Mouse (Mus musculus) liver, embryonic 12.5 days (tissue): ENCODE data around the gene Zbtb37. TPM values are rescaled to one million over a fixed set of nuclear protein-coding genes. Genes with fewer than 3 reads are reported as not detected.
"Not testable (repeated sequence)": the region's sequence is repeated elsewhere in the genome, so short reads cannot be mapped to it uniquely, and the experiment has no call there.

Source experiments
- ATAC-seq: fragments of 200-750 bp; cut with Nextera tagmentation; 2 replicates; pipeline ENCODE4 v1.8.0; 2017; ENCODE audit warnings: moderate number of reproducible peaks, mild to moderate bottlenecking, moderate library complexity
- H3K27ac ChIP-seq: fragments of 300-500 bp; sonication (generic); 2 replicates; pipeline ENCODE4 v1.5.1; 2016; ENCODE audit warnings: mild to moderate bottlenecking
- H3K27me3 ChIP-seq: fragments of 300-500 bp; sonication (generic); replicated peaks from 2 replicates; pipeline ENCODE4 v1.6.1; 2016; ENCODE audit warnings: mild to moderate bottlenecking, moderate library complexity
- H3K36me3 ChIP-seq: fragments of 300-500 bp; sonication (generic); 2 replicates; pipeline ENCODE4 v1.6.1; 2016; ENCODE audit warnings: mild to moderate bottlenecking, moderate library complexity
- H3K4me1 ChIP-seq: fragments of 300-500 bp; sonication (generic); 2 replicates; pipeline ENCODE4 v1.6.1; 2016
- H3K4me2 ChIP-seq: fragments of 300-500 bp; sonication (generic); 2 replicates; pipeline ENCODE4 v1.6.1; 2016; ENCODE audit warnings: mild to moderate bottlenecking, moderate library complexity
- H3K4me3 ChIP-seq: fragments of 300-500 bp; sonication (generic); 2 replicates; pipeline ENCODE4 v1.5.1; 2016; ENCODE audit warnings: mild to moderate bottlenecking, moderate library complexity
- H3K9ac ChIP-seq: fragments of 300-500 bp; sonication (generic); 2 replicates; pipeline ENCODE4 v1.6.1; 2016; ENCODE audit warnings: mild to moderate bottlenecking, moderate library complexity
- H3K9me3 ChIP-seq: fragments of 300-500 bp; sonication (generic); replicated peaks from 2 replicates; pipeline ENCODE4 v1.6.1; 2016; ENCODE audit warnings: mild to moderate bottlenecking, moderate library complexity
- WGBS: fragments of 180-500 bp; shearing (Covaris S2); methylation state at CpG from one replicate; pipeline ENCODE4 v1.1.7; 2016; ENCODE audit not compliant: insufficient replicate concordance; 5-methylcytosine and 5-hydroxymethylcytosine counted together
- polyA plus RNA-seq: library from polyadenylated mRNA; unstranded; fragments of >200 nt; fragmentation: Nextera tagmentation; extraction: Ambion mirVana; gene quantifications from 2 replicates; pipeline ENCODE4 v1.2.1, GENCODE M21; 2016

Gene Zbtb37
- polyA plus RNA-seq, 1 experiment from 2014 or later = 3.1 TPM

DNA sequence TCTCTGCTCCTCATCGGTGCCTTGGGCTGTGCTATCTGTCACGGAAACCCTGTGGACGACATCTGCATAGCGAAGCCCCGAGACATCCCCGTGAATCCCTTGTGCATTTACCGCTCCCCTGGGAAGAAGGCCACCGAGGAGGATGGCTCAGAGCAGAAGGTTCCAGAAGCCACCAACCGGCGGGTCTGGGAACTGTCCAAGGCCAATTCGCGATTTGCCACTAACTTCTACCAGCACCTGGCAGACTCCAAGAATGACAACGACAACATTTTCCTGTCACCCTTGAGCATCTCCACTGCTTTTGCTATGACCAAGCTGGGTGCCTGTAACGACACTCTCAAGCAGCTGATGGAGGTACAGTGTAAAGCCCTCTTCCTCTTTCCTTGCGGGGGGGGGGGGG, 45.3 kb downstream of the Zbtb37 start:
- no peaks in the 10 kb centered on the region for H3K9me3 ChIP-seq
- no peak for ATAC-seq
- peaks cover 3% of the 10 kb centered on the region; the same call in 1 of the 2 replicates for H3K36me3 ChIP-seq
- no peak overlapping the region for H3K4me3 ChIP-seq
- H3K27me3 ChIP-seq = no peaks in the 10 kb centered on the region
- peak overlapping the region; percentile 24 for H3K4me2 ChIP-seq
- 0 out of 2 replicates have a peak, but pooled peaks cover 7% of the 10 kb centered on the region for H3K4me1 ChIP-seq
- H3K9ac ChIP-seq = no peak overlapping the region
- H3K27ac ChIP-seq = no peak overlapping the region
- 73% methylated on average over 15 of the region's 15 CpGs for WGBS

DNA sequence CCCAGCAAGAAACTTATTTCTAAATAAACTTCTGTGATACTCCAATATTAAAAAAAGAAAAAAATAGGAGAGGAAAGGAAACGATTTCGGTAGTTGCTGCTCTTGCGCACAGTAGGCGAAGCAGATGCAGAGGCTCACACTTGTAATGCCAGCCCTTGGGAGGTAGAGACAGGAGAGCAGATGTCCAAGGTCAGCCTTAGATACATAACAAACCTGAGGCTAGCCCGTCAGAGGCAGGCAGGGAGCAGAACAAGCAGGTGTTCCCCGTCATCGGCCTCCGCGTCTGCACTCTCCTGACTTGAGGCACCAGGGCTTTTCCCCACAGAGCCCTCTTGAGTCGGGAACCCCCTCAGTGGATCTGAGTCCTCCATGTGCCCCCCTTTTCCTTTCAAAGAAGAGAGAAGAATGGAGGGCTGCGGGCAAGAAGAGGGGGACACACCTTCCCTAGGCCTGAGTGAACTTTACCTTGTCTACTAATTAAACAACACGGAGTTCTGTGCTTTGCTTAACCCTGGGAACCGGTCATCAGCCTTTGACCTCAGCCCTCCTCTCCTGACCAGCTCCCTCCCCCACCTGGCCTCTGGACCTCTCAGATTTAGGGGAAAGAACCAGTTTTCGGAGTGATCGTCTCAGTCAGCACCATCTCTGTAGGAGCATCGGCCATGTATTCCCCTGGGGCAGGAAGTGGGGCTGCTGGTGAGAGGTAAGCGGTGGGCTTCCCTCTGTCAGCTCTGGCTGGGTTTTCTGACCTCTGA, 47.6 kb downstream of the Zbtb37 start:
- Histone ChIP-seq H3K36me3 (no peaks in the 10 kb centered on the region), H3K4me2 (peak overlapping the region; percentile 24; the same call in 1 of the 2 replicates), H3K9me3 (no peaks in the 10 kb centered on the region), H3K27ac (peak overlapping the region; percentile 49; the same call in 1 of the 2 replicates), H3K4me3 (peak overlapping the region; percentile 29), H3K9ac (no peak overlapping the region), H3K27me3 (no peaks in the 10 kb centered on the region), H3K4me1 (0 out of 2 replicates have a peak, but pooled peaks cover 7% of the 10 kb centered on the region)
- ATAC-seq = peak; percentile 49
- 69% methylated on average over 17 of the region's 17 CpGs for WGBS

DNA sequence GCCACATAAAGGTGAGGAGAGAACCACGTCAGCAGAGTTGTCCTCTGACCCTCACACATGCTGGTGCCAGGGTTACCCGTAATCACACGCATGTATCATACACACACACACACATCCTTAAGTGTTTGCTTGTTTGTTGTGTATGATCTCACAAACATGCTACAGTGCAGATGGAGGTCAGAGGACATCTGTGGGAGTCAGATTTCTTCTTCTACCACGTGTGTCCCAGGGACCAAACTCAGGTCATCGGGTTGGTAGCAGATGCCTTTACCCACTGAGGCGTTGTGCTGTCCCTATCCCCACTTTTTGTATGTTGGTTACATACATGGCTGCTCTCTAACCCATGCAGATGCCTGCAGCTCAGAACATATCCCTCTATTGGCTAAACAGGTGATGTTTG, 49.2 kb downstream of the Zbtb37 start:
- Histone ChIP-seq H3K9me3 (no peaks in the 10 kb centered on the region), H3K36me3 (no peaks in the 10 kb centered on the region), H3K4me2 (no peak overlapping the region), H3K27ac (no peak overlapping the region), H3K27me3 (no peaks in the 10 kb centered on the region), H3K9ac (no peak overlapping the region), H3K4me3 (no peak overlapping the region), H3K4me1 (0 out of 2 replicates have a peak, but pooled peaks cover 7% of the 10 kb centered on the region)
- no peak for ATAC-seq
- 71% methylated on average over 6 of the region's 6 CpGs for WGBS

DNA sequence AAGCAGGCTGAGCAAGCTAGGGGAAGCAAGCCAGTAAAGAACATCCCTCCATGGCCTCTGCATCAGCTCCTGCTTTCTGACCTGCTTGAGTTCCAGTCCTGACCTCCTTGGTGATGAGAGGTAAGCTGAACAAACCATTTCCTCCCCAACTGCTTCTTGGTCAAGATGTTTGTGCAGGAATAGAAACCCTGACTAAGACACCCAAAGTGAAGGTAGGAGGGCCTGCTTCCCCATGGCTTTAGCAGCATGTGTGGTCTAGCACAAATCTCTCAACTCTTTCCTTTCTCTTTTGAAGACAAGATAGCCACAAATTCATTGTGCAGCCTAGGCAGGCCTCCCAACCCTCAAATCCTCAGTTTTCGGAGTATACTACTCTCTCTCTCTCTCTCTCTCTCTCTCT, 49.9 kb downstream of the Zbtb37 start:
- H3K4me1 ChIP-seq, H3K9ac ChIP-seq, H3K27ac ChIP-seq, H3K36me3 ChIP-seq, H3K27me3 ChIP-seq, ATAC-seq, H3K4me3 ChIP-seq, H3K4me2 ChIP-seq, H3K9me3 ChIP-seq: not testable (repeated sequence)
- WGBS = 74% methylated on average over 1 of the region's 1 CpGs

DNA sequence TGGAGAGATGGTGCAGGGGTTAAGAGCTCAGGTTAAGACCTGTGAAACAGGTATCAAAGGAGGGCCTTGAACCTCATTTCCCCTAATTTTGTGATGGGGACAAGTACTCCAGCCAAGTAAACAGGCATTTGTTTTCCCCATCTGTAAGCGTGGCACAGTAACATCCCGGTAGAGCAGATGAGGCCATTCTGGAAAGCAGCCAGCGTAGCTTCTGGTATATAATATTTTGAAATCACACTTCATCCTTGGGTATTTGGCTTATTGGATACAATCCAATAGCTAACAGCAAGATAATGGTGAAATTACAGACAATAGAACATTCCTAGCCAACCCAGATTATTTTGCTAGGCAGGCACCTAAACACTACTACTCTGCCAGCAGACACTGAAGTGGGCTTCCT, 51.8 kb downstream of the Zbtb37 start:
- Histone ChIP-seq H3K36me3 (no peaks in the 10 kb centered on the region), H3K9ac (no peak overlapping the region), H3K9me3 (no peaks in the 10 kb centered on the region), H3K4me1 (0 out of 2 replicates have a peak, but pooled peaks cover 12% of the 10 kb centered on the region), H3K27me3 (no peaks in the 10 kb centered on the region), H3K27ac (no peak overlapping the region), H3K4me2 (no peak overlapping the region), H3K4me3 (no peak overlapping the region)
- no peak for ATAC-seq
- WGBS = 79% methylated on average over 3 of the region's 3 CpGs

DNA sequence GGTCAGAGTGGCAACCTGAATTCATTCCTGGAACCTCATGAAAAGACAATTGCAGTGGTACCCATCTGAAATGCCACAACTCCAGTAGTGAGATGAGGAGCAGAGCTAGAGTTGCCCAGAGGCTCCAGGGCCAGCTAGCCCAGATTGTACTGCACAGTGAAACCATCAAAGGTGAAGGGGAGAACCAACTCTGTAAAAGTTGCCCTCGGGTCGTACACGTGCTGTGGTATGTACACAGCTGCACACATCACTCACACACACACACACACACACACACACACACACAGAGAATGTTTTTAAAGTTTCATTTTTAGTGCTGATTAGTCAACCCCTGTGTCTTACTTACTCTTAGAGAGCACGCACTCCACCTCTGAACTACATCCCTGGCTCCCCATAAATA, 53.3 kb downstream of the Zbtb37 start:
- H3K9me3 ChIP-seq = no peaks in the 10 kb centered on the region
- H3K4me3 ChIP-seq = no peak overlapping the region
- H3K27me3 ChIP-seq = no peaks in the 10 kb centered on the region
- H3K4me1 ChIP-seq = 0 out of 2 replicates have a peak, but pooled peaks cover 11% of the 10 kb centered on the region
- H3K27ac ChIP-seq = peak overlapping the region; percentile 32; the same call in 1 of the 2 replicates
- peaks cover under 1% of the 10 kb centered on the region; the same call in 1 of the 2 replicates for H3K36me3 ChIP-seq
- ATAC-seq = no peak
- H3K4me2 ChIP-seq = no peak overlapping the region
- no peak overlapping the region for H3K9ac ChIP-seq
- WGBS = 80% methylated on average over 4 of the region's 4 CpGs

DNA sequence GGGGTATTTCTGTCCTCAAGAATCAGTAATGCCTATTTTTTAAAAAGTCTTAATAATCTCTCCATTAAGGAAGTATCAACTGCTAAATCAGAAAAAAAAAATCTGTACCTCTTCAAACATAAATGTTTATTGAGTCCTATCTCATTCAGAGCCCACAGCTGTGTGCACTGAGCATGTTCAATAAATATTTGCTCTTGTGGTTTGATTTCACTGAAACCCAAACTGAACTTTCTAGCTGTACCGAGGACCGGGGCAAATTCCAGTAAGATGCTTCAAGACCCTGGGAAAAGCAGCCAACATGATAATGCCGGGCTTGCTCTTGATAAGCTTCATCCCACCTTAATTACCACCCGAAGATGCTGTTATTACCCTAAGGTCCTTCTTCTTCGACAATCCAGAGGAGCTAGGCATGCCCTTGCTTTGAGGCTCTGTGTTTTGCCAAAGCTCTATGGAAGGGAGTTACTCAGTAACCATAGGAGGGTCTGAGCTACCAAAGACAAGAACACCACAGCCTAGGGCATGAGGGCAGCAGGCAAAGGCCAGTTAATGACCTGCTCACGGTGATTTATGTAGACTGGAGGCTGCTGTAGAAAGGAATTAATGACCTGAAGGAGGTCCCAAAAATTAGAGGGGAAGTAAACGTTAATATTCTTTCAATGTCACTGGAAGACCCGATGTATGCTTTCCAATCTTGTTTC, 54.0 kb downstream of the Zbtb37 start:
- Histone ChIP-seq H3K9ac (no peak overlapping the region), H3K4me2 (no peak overlapping the region), H3K36me3 (peaks cover 5% of the 10 kb centered on the region; the same call in 1 of the 2 replicates), H3K4me3 (no peak overlapping the region), H3K27me3 (no peaks in the 10 kb centered on the region), H3K9me3 (no peaks in the 10 kb centered on the region), H3K27ac (peak overlapping the region; percentile 32), H3K4me1 (0 out of 2 replicates have a peak, but pooled peaks cover 5% of the 10 kb centered on the region)
- 72% methylated on average over 8 of the region's 8 CpGs for WGBS
- ATAC-seq = peak; percentile 61

DNA sequence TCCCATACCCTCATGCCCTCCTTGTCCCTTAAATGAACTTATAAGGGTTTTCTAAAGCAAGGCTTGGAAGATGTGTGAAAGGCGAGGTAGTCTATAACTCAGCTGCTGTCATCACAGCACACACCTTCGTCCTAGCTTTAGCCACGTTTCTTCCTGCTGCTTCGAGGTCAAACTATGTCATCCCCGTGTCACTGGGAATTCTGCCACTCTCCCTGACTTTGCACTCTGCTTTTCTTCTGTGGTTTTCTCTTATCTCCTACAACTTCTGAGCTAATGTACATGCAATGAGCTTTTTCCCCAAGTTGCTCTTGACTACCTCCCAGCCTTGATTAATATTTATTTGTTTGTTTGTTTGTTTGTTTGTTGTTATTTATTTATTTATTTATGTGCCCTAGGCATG, 54.6 kb downstream of the Zbtb37 start:
- no peak overlapping the region for H3K4me2 ChIP-seq
- no peak overlapping the region for H3K4me3 ChIP-seq
- H3K9me3 ChIP-seq = no peaks in the 10 kb centered on the region
- ATAC-seq = no peak
- peak overlapping the region; percentile 31; the same call in 1 of the 2 replicates for H3K27ac ChIP-seq
- no peak overlapping the region for H3K9ac ChIP-seq
- 0 out of 2 replicates have a peak, but pooled peaks cover 5% of the 10 kb centered on the region for H3K4me1 ChIP-seq
- peaks cover 9% of the 10 kb centered on the region for H3K36me3 ChIP-seq
- no peaks in the 10 kb centered on the region for H3K27me3 ChIP-seq
- WGBS = 53% methylated on average over 5 of the region's 5 CpGs

DNA sequence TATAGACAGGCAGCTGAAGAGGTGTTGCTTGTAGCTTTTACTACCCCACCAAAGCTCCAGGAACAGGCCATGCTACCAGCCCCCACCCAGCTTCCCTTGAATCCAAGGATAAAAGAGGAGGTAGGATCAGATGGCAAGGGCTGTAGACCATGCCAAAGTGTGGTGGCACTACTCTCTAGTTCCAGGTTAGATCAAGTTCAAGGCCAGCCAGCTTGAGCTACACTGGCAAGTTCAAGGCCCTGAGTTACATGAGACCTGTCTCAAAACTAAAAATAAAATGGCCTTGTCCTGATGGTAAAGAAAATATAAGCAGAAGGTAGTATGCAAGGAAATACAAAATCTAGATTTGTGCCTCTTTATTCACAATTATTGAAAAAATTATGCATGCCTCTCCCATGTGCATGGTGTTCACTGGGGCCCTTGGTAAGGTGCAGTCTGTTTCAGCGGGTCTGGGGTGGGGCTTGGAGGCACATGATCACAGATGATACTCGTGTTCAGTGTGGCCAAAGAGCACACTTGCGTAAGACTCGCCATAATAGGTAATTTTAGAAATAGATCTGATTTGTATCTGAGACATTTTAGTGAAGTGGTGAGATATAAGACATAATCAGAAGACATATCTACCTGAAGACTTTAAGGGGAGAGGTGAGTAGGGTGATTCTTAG, 56.4 kb downstream of the Zbtb37 start, which contains the start of gene Serpinc1:
Gene Serpinc1 (plus strand): TSS at position 515 of the 665 bp plus-strand sequence.
- H3K9me3 ChIP-seq = no peaks in the 10 kb centered on the region
- peaks cover 9% of the 10 kb centered on the region for H3K36me3 ChIP-seq
- H3K9ac ChIP-seq = no peak within 1 kb of the TSS
- WGBS = 74% methylated on average over 4 of the region's 4 CpGs
- no peak for ATAC-seq
- 0 out of 2 replicates have a peak, but pooled peaks cover 5% of the 10 kb centered on the region for H3K4me1 ChIP-seq
- H3K27me3 ChIP-seq = no peaks in the 10 kb centered on the region
- no peak within 1 kb of the TSS for H3K27ac ChIP-seq
- H3K4me2 ChIP-seq = no peak within 1 kb of the TSS
- H3K4me3 ChIP-seq = no peak within 1 kb of the TSS

DNA sequence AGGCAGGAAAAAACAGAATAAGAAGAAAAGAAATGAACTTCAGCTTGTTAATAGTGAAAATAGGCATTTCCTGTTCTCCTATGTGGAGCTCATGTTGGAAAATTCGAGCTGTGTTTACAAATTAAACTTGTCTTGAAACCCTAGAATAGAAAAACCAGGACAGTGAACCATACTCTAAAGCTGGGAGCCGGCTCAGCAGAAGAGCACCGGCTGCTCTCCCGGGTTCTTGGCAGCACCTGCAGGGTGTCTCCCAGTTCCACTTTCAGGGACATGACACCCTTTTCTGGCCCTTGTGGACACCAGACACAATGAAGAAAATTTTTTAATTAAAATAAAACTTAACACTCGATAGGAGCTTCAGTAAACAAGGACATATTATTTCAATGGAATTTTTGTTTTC, 66.0 kb downstream of the Zbtb37 start:
- H3K4me2 ChIP-seq = no peak overlapping the region
- H3K4me1 ChIP-seq = no peaks in the 10 kb centered on the region
- peaks cover 77% of the 10 kb centered on the region for H3K36me3 ChIP-seq
- no peak for ATAC-seq
- H3K27ac ChIP-seq = no peak overlapping the region
- no peak overlapping the region for H3K9ac ChIP-seq
- H3K9me3 ChIP-seq = no peaks in the 10 kb centered on the region
- no peak overlapping the region for H3K4me3 ChIP-seq
- WGBS = 86% methylated on average over 5 of the region's 5 CpGs
- H3K27me3 ChIP-seq = no peaks in the 10 kb centered on the region

DNA sequence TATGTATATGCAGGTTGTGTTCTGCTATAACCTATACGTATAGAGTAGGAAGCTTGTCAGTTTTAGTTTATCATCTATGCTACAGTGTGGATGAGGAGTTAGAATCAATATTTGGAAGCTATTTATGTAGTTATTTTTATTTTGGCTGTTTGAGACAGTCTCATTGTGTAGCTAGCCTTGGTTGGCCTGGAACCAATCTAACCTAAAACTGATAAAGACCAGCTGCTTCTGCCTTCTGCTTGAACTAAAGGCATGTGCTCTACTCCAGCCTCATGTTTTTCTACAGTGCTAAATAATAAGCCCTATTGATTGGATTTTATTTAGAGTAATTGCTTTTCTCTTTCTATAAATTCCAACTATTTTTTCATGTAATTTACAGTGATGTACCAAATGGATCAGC, 67.4 kb downstream of the Zbtb37 start:
- H3K9ac ChIP-seq = no peak overlapping the region
- 86% methylated on average over 1 of the region's 1 CpGs for WGBS
- no peaks in the 10 kb centered on the region for H3K27me3 ChIP-seq
- H3K4me1 ChIP-seq = no peaks in the 10 kb centered on the region
- H3K36me3 ChIP-seq = peaks cover 89% of the 10 kb centered on the region
- no peak overlapping the region for H3K27ac ChIP-seq
- H3K9me3 ChIP-seq = no peaks in the 10 kb centered on the region
- no peak overlapping the region for H3K4me2 ChIP-seq
- ATAC-seq = no peak
- no peak overlapping the region for H3K4me3 ChIP-seq

DNA sequence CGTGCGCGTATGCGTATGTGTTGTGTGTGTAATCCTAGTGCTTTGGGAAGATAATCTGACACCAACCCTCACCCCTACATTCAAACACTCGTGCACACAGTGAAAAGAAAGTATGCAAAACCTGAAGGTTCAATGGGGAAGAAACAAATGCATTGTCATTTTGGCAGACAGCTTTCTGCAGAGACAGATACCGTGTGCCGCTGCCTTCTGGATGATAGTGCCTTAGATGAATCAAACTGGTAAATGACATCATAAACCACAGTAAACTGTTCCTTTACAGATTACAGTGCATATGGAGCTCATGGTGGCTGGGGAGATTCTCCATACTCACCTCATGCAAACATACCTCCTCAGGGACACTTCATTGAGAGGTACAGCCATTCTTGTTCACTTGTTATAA, 71.5 kb downstream of the Zbtb37 start:
- Histone ChIP-seq H3K4me2 (no peak overlapping the region), H3K9me3 (no peaks in the 10 kb centered on the region), H3K36me3 (peaks cover 93% of the 10 kb centered on the region), H3K9ac (no peak overlapping the region), H3K4me1 (no peaks in the 10 kb centered on the region), H3K4me3 (no peak overlapping the region), H3K27me3 (no peaks in the 10 kb centered on the region), H3K27ac (no peak overlapping the region)
- ATAC-seq = no peak
- 74% methylated on average over 7 of the region's 7 CpGs for whole genome bisulfite sequencing
